ENCODE assay signal across 8 mouse cellular contexts in the genomic region with DNA sequence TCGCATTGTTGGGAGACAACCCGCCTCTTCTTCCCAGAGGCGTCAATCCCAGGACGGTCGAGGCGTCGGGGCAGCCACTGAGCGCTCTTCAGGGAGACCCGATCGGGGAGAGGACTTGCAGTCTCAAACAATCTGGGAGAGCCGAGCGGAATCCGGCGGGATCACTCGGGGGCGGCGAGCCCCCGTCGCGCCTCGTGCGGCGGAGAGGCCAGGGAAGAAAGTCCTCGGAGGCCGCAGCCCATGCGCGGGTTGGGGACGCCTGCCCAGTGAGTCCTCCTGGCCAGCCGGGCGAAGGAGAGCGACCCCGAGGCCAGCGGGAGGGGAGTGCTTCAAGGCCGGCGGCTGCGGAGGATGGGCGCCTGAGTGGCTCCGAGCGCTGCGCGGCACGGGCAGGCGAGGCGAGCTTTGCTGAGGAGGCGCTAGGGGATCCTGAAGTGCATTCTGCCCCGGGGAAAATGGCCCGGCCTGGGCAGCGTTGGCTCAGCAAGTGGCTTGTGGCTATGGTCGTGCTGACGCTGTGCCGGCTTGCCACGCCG. TPM values are rescaled to one million over a fixed set of nuclear protein-coding genes. Genes with fewer than 3 reads are reported as not detected.
DNase-seq lines count a peak whose midpoint lies in the region; ATAC-seq and TF ChIP-seq lines count a peak whose summit lies in the region.

No protein-coding gene starts in this region.

- 11% methylated on average over 40 of the region's 53 CpGs for WGBS in heart, adult 2 months
- WGBS in heart, embryonic 16.5 days, result 23% methylated on average over 51 of the region's 53 CpGs
- WGBS in limb, embryonic 10.5 days, result 13% methylated on average over 53 of the region's 53 CpGs
- 26% methylated on average over 48 of the region's 53 CpGs for WGBS in midbrain, embryonic 15.5 days

- peaks cover 4% of the 10 kb centered on the region for H3K4me1 ChIP-seq in heart, adult 2 months (ENCODE audit: control insufficient read depth, insufficient read depth, low read length)
- H3K4me1 ChIP-seq in ES-Bruce4 (ENCODE audit: control insufficient read depth, insufficient read depth, low read length), result no peaks in the 10 kb centered on the region
- H3K4me1 ChIP-seq in cortical plate, adult 2 months (ENCODE audit: control insufficient read depth, insufficient read depth, low read length), result peaks cover 1% of the 10 kb centered on the region; the same call in 1 of the 2 replicates
- H3K4me1 ChIP-seq in heart, embryonic 16.5 days (ENCODE audit: control insufficient read depth, insufficient read depth, low read length), result peaks cover 19% of the 10 kb centered on the region
- H3K4me1 ChIP-seq in limb, embryonic 10.5 days, result peaks cover 36% of the 10 kb centered on the region
- H3K4me1 ChIP-seq in midbrain, embryonic 15.5 days, result peaks cover 25% of the 10 kb centered on the region

- H3K27ac ChIP-seq in heart, adult 2 months, result peak overlapping the region; percentile 84
- no peak overlapping the region for H3K27ac ChIP-seq in ES-Bruce4 (ENCODE audit: insufficient read depth, low read length)
- no peak overlapping the region for H3K27ac ChIP-seq in cortical plate, adult 2 months (ENCODE audit: insufficient read depth, low read length)
- H3K27ac ChIP-seq in heart, embryonic 16.5 days (ENCODE audit: low read length), result peak overlapping the region; percentile 89
- peak overlapping the region; percentile 91 for H3K27ac ChIP-seq in limb, embryonic 10.5 days
- peak overlapping the region; percentile 79 for H3K27ac ChIP-seq in midbrain, embryonic 15.5 days

- DNase-seq in heart, adult 2 months, result peak; percentile 48 to 62
- no peak for DNase-seq in heart, adult 8-10 months (ENCODE audit: low spot score)
- DNase-seq in limb, embryonic 10.5 days (ENCODE audit: low spot score), result peak; percentile 49
- no peak for DNase-seq in urinary bladder, adult 18-20 months (ENCODE audit: low spot score in 2 of 2)

- H3K9ac ChIP-seq in heart, adult 2 months (ENCODE audit: low read depth, low read length), result peak overlapping the region; percentile 94
- peak overlapping the region; percentile 30 for H3K9ac ChIP-seq in ES-Bruce4 (ENCODE audit: low read depth, poor library complexity, severe bottlenecking)
- peak overlapping the region; percentile 86 for H3K9ac ChIP-seq in heart, embryonic 16.5 days (ENCODE audit: low read length)
- H3K9ac ChIP-seq in midbrain, embryonic 15.5 days, result peak overlapping the region; percentile 67

- peak overlapping the region; percentile 69 for H3K4me2 ChIP-seq in heart, embryonic 16.5 days (ENCODE audit: low read depth, low read length)
- peak overlapping the region; percentile 69 for H3K4me2 ChIP-seq in midbrain, embryonic 15.5 days

- H3K79me2 ChIP-seq in heart, adult 2 months (replicated peaks; ENCODE audit: control insufficient read depth, insufficient read depth, low read length), result peaks cover 2% of the 10 kb centered on the region

- H3K9me3 ChIP-seq in ES-Bruce4 (replicated peaks; ENCODE audit: control insufficient read depth, insufficient read depth, low read length, poor library complexity, severe bottlenecking), result peaks cover 4% of the 10 kb centered on the region; the same call in 1 of the 2 replicates
- H3K9me3 ChIP-seq in heart, embryonic 16.5 days (replicated peaks; ENCODE audit: control insufficient read depth, low read length), result no peaks in the 10 kb centered on the region
- H3K9me3 ChIP-seq in limb, embryonic 10.5 days (replicated peaks), result no peaks in the 10 kb centered on the region
- no peaks in the 10 kb centered on the region for H3K9me3 ChIP-seq in midbrain, embryonic 15.5 days

- no peaks in the 10 kb centered on the region for H3K27me3 ChIP-seq in heart, adult 2 months (ENCODE audit: control insufficient read depth, insufficient read depth, low read length)
- no peaks in the 10 kb centered on the region; the same call in none of the 2 replicates for H3K27me3 ChIP-seq in ES-Bruce4 (ENCODE audit: control insufficient read depth, insufficient read depth, low read length, poor library complexity, severe bottlenecking)
- peaks cover 4% of the 10 kb centered on the region; the same call in 1 of the 2 replicates for H3K27me3 ChIP-seq in heart, embryonic 16.5 days (ENCODE audit: control insufficient read depth, insufficient read depth, low read length)
- peaks cover 100% of the 10 kb centered on the region for H3K27me3 ChIP-seq in limb, embryonic 10.5 days (ENCODE audit: low read depth, poor library complexity, severe bottlenecking)
- peaks cover 8% of the 10 kb centered on the region; the same call in 1 of the 2 replicates for H3K27me3 ChIP-seq in midbrain, embryonic 15.5 days (replicated peaks)

- TF ChIP-seq CTCF in heart, adult 2 months (IDR thresholded peaks at IDR 0.05), result no peak
- TF ChIP-seq CTCF in ES-Bruce4 (IDR thresholded peaks at IDR 0.05; ENCODE audit: low read depth, low read length), result no peak
- no peak for TF ChIP-seq CTCF in cortical plate, adult 2 months (IDR thresholded peaks at IDR 0.05; ENCODE audit: extremely low read depth, insufficient read depth, low read length)

- no peaks in the 10 kb centered on the region for H3K36me3 ChIP-seq in heart, adult 2 months (ENCODE audit: control insufficient read depth, insufficient read depth, low read length)
- H3K36me3 ChIP-seq in ES-Bruce4 (ENCODE audit: control insufficient read depth, insufficient read depth, low read length, poor library complexity, severe bottlenecking), result no peaks in the 10 kb centered on the region
- no peaks in the 10 kb centered on the region for H3K36me3 ChIP-seq in heart, embryonic 16.5 days (ENCODE audit: control insufficient read depth, insufficient read depth)
- peaks cover 13% of the 10 kb centered on the region; the same call in 1 of the 2 replicates for H3K36me3 ChIP-seq in limb, embryonic 10.5 days
- no peaks in the 10 kb centered on the region for H3K36me3 ChIP-seq in midbrain, embryonic 15.5 days (replicated peaks)

- H3K4me3 ChIP-seq in heart, adult 2 months, result peak overlapping the region; percentile 67
- peak overlapping the region; percentile 38 for H3K4me3 ChIP-seq in ES-Bruce4 (ENCODE audit: low read depth, low read length)
- peak overlapping the region; percentile 74 for H3K4me3 ChIP-seq in cortical plate, adult 2 months (ENCODE audit: insufficient read depth, low read length)
- H3K4me3 ChIP-seq in heart, embryonic 16.5 days (ENCODE audit: low read length), result peak overlapping the region; percentile 74
- peak overlapping the region; percentile 76 for H3K4me3 ChIP-seq in limb, embryonic 10.5 days
- H3K4me3 ChIP-seq in midbrain, embryonic 15.5 days, result peak overlapping the region; percentile 58

- intact Hi-C loops in heart, adult 2 months (cut with DNase I), result loop anchor here (1.0 to 10.0 kb wide), 6 partner anchors 63 to 336 kb away; partner anchors contain the start of gene Pja1

- no peak for TF ChIP-seq EP300 in heart, adult 2 months (IDR thresholded peaks at IDR 0.05; ENCODE audit: insufficient read depth, low read depth, low read length)
- TF ChIP-seq EP300 in ES-Bruce4 (IDR thresholded peaks at IDR 0.05; ENCODE audit: insufficient read depth, low read depth, low read length), result no peak

- no peak for TF ChIP-seq POLR2A in heart, adult 2 months (IDR thresholded peaks at IDR 0.05; ENCODE audit: insufficient read depth, low read depth, low read length)
- TF ChIP-seq POLR2A in ES-Bruce4 (IDR thresholded peaks at IDR 0.05; ENCODE audit: insufficient read depth, low read length), result no peak
- no peak for TF ChIP-seq POLR2A in cortical plate, adult 2 months (IDR thresholded peaks at IDR 0.05; ENCODE audit: extremely low read depth, insufficient read depth, low read length)

- ATAC-seq in heart, embryonic 16.5 days (replicated peaks; ENCODE audit: extremely low read depth, insufficient read depth, low FRiP score), result 0 out of 2 replicates have a peak, but pooled peaks have one; percentile 7
- ATAC-seq in midbrain, embryonic 15.5 days (replicated peaks), result peak; percentile 7; the same call in 1 of the 2 replicates

RNA-seq across cellular contexts. Expression of gene Efnb1, which starts 0.6 kb away (rescaled TPM):
- total RNA-seq in heart, adult 2 months (2021), result 10 to 100 TPM; 20.4 to 21.2 TPM
- polyA plus RNA-seq in heart, adult 2 months (2012; rRNA removed), result 16.0 and 20.6 TPM in 2 replicates
- total RNA-seq in heart, adult 8-10 months (2022), result 10 to 100 TPM; 15.8 to 18.7 (median 16.4) TPM
- 9.9 and 10.7 TPM in 2 replicates for polyA plus RNA-seq in ES-Bruce4 (2011; ENCODE audit: insufficient read depth, insufficient read length, low read depth, missing spikeins)
- 8.2 and 8.3 TPM in 2 replicates for polyA plus RNA-seq in cortical plate, adult 2 months (2012; rRNA removed)
- 17.4 and 19.4 TPM in 2 replicates for polyA plus RNA-seq in heart, embryonic 16.5 days (2015; fragmentation: Nextera tagmentation; extraction: Ambion mirVana)
- 42.9 and 54.1 TPM in 2 replicates for polyA plus RNA-seq in limb, embryonic 10.5 days (2016; fragmentation: Nextera tagmentation; extraction: Ambion mirVana)
- 25.6 and 31.9 TPM in 2 replicates for polyA plus RNA-seq in midbrain, embryonic 15.5 days (2015; fragmentation: Nextera tagmentation; extraction: Ambion mirVana)

Comparison
In these comparisons a context has a peak if more than half of its experiments do, and no peak if none do; other contexts are left out.
1. DNase-seq: peak in heart, adult 2 months (2 of 2) and limb, embryonic 10.5 days (single experiment); none in heart, adult 8-10 months (single experiment) and urinary bladder, adult 18-20 months (0 of 2).
2. H3K27ac ChIP-seq: peak in heart, adult 2 months (single experiment), heart, embryonic 16.5 days (single experiment), limb, embryonic 10.5 days (single experiment) and midbrain, embryonic 15.5 days (single experiment); none in ES-Bruce4 (single experiment) and cortical plate, adult 2 months (single experiment).
3. H3K9ac ChIP-seq: peak in every context shown above with its lines; median percentile 94 in heart, adult 2 months; 86 in heart, embryonic 16.5 days; 67 in midbrain, embryonic 15.5 days; 30 in ES-Bruce4.
4. Peak in every context shown above with its lines, with median percentiles within 50 percentile points of each other: H3K4me3 ChIP-seq.